Mouse (Mus musculus) mesoderm, embryonic 11.5 days (tissue): ENCODE measurements around the gene Wdr78.

Source experiments
- DNase-seq: peaks from one replicate; pipeline ENCODE4 v3.0.0-alpha.2; 2012; ENCODE audit warnings: low read depth, low spot score

Gene Wdr78

DNA sequence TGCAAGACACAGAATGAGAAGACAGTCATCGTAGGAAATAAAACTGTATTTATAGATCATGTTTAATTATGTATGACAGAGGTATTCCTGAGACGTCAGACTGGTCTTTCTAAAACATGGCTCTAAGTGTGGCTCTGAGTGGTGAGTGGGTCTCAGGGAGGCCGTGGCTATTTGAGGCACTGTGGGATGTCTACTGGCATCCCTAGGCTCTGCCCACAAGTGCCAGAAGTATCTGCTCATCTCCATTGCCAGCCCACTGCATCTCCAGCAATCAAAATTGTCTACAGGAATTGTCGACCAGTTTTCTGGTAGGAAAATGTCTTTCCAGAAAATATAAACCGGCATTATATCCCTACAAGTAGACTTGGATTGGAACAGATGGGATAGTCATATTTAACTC is 57.4 kb downstream of the Wdr78 start:
- no peak for DNase-seq

DNA sequence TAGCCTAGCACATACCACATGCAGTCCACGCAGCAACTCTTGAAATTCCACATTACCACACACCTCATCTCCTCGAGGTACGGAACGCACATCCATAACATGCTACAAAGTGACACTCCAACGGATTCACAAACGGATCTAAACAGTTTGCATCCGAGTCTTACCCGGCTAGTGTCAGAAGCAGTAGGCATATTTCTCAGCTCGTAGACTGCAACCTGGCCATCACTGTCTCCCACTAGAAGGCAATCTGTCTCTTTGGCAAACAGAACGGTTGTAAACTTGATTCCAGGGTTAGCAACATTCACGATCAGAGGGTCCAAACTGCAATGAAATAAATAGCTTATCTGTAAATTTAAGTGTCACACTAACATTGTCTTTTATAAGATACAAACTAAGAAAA is 66.3 kb downstream of the Wdr78 start:
- no peak for DNase-seq

DNA sequence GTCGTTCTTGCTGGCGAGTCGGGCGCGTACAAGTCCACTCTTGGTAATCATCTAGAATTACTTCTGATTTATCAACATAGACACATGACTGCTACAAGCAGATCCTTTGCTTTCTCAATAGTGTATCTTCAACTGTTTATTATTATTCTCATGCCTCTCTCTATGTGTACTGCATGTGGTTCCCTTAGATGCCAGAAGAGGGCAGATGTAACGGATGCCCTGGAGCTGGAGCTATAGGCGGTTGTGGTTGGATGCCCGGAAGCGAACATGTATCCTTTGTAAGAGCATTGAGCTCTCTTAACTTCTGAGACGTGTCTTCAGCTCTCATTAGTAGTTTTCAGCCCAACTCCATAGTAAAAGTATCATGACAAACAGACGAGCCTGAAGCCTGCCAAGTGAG is 71.4 kb downstream of the Wdr78 start:
- no peak for DNase-seq

DNA sequence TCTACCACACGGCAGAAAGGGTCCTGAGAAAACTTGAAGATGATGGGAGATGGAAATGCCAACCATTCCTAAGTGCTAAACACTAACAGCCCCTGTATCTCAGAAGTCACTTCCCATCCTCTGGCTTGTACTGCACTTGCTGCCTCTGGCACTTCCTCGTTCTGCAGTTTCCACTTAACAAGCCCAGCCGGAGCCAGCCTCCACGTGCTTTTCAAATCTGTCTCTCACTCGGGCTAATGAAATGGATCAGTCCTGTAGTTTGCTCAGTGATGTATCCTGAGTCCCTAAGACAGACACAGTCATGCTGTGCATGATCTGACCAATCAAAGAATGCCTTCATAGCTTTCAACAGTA is 74.5 kb downstream of the Wdr78 start:
- no peak for DNase-seq

DNA sequence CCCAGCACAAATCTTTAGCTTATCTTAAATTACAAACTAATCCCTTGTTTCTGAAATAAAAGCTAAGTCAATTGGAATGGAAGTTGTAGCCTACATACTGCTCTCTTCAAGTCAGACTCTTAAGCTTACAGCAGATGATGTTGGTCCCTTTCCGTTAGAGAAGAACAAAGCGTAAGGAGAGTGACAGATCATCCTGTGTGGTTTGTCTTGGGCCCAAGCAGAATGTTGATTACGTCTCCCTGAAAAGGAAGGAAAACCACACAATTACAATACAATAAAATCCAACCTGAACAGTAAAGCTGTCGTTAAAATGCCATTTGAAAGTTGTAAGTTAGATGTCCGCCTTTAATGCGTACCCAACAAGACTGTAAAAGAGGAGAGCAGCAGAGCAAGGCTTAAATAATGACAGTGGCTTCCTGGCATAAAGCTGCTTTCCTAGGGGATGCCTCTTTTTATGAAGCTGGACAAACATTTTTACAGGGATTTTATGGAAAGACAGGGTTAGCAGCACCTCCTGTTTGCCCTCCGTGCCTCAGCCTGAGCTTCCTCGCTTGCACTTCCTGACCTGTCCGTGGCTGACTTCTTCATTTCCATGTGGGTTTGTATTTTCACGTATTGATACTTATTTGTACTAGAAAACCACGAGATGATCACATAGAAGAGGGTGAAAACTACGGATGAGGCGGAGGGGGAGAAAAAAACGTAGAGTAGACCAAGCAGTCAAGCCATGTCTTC is 75.1 kb downstream of the Wdr78 start:
- no peak for DNase-seq

DNA sequence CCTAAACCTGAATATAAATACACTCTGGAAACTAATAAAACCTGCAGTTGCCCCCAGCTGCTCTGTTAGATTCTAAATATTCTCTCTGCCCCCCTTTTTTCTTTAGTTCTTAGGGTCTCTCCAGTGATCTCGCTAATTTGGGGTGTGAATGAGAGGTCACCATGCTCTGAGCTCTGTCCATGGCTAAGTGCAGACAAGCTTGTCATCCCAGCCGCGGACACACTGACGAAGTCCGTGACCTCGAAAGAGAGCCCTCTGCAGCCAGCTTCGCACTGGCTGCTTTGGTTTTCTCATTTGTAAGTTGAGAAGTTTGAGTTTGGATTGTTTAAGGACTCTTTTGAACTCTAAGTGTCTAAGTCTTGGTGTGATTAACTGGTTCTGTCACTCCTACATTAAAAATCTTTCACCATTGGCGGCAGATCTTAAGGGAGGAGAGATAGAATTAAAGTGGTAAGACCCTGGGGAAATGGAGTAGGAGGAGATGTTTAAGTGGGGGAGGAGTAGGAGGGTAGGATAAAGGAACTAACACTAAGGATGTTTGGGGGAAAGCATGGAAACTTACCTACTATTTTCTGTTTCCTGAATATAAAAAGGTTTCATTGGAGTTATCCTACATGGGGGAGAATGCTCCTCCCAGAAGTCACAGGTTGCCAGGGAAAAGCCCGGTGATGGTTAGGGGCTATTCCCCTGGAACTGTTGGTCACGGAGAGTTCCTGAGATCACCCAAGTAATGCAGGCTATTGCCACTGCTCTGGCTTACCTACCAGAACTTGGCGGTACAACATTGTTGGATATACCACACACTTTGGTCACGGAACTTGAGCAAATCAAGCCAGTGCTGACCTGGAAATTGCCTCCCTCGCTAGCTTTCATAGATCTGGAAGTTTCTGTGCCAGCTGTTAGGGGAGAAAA is 85.9 kb downstream of the Wdr78 start:
- DNase-seq = no peak

DNA sequence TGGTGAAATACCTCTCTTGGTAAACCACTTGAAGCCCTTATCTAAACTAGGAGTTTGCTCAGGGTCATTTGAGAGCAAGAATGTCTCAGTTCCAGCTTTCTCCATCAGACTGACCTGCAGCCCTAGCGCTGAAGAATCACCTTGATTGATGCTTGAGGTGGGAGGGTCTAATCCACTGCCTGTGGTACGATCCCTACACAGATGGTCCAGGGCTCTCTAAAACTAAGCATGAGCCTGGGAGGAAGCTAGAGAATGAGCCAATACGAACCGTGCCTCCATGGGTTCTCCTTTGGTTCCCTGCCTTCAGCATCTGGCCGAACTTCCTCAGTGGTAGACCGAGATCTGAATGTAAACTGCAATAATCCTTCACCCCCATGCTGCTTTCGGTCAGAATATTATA is 86.6 kb downstream of the Wdr78 start:
- DNase-seq = no peak

DNA sequence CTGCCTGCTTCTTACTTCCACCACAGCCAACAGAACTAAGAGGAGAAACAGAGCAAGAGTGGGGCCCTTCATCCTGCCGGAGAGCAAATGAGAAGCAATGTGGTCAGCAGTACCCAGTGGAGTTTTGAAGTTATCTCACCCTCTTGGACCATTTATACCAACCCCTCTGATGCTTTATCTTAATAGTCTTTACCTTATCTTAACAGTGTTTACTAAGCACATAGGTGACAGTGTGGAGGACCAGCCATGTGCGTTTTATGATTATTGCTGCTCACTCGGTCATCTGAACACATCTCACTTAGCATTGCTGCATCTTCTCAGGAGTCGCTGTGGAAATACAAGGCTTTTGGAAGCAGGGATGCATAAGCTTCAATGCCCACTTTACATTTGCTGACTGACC is 87.7 kb downstream of the Wdr78 start, which contains the start of gene Insl5:
TSS of gene Insl5 (minus strand) at position 222 of the 400 bp plus-strand sequence.
- DNase-seq = no peak

DNA sequence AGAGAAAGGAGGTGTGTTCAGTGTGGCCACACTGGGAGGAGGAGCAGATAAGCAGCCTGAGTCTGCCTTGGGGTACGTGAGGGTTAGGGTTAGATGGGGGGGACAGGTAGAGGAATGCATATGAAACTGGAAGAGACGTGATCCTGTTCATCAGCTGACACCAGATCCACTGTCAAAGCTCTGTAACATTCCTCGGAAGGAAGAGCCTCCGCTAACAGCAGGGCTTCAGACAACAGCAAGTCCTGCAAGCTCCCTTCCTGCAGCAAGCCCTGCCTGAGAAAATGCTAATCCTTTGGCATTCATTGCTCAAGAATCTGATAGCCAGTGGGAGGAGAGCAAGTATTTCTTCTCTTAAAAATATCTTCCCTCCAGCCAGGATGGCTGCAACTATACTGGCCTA is 100.9 kb downstream of the Wdr78 start:
- peak; percentile 36 for DNase-seq

DNA sequence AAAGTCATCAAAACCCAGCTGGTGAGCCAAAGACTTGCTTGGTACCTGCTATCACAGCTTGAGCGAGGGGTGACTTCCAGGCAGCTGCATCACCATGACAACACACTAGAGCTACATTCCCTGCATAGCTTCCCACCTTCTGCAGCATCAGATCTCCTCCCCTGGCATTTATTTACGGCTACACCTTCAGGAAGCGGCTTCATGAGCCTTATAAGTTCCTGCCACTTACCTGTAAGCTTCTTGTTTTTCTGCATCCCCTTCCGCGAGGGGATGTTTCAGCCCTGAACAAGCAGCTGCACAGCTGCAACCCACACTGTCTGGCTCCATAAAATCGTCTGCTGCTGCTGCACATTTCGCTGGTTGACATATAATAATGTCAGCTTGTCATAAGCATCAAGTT is 102.5 kb downstream of the Wdr78 start:
- DNase-seq = peak; percentile 60

DNA sequence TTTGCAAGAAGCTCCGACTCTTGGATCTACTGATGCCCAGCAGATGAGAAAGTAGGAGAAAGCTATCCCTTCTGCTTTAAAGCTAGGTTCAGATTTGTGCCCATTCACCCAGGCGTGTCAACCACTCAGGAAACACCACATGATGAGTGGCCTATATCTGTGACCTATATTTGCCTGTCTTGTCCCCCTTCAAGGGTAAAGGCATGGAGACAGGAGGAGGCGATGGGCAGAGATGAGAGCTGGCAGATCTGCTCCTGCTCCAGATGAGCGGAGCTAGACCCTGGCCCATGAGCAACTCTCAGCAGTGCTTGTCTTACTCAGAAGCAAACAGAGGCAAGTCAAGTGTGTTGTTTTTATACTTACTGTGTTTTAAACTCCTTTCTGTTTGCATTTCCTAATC is 103.6 kb downstream of the Wdr78 start:
- no peak for DNase-seq

DNA sequence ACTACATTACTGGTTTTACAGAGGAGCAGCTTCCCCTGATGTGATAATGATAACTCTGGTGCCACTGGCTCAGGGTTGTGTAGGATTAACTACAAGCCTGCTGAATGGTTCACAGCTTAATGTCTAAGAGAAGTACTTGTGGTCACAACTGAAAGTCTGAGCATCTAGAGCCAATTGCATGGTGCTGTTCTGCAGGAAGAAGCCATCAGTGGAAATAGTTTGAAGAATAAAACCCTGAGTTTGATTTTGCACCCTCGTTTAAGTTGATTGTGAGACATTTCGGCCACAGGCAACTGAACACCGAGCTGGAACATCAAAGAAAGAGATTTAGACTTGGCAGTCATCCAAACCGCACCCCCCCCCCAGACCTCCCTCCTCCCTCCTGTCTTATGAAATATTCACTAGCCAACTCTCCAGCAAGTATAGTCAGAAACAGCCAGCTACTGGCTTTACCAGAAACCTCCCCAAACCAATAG is 107.4 kb downstream of the Wdr78 start:
- DNase-seq = no peak

DNA sequence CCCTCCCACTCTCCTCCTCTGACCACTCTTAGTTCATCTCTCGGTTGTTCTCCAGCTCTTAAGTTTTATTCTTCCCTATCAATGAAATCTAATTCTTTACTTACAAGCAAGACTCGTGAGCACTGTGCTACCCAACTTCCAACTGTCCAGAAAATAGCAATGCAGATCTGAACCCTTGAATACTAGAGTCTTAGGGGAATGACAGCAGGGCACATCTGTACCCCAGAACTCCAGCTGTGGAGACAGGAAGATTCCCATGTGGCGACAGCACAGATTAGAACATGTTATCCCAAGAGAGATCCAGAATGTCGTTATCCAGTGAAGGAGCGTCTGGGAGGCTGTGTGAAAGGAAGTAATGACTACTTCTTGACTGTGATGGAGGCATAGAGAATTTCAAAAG is 108.1 kb downstream of the Wdr78 start:
- no peak for DNase-seq

DNA sequence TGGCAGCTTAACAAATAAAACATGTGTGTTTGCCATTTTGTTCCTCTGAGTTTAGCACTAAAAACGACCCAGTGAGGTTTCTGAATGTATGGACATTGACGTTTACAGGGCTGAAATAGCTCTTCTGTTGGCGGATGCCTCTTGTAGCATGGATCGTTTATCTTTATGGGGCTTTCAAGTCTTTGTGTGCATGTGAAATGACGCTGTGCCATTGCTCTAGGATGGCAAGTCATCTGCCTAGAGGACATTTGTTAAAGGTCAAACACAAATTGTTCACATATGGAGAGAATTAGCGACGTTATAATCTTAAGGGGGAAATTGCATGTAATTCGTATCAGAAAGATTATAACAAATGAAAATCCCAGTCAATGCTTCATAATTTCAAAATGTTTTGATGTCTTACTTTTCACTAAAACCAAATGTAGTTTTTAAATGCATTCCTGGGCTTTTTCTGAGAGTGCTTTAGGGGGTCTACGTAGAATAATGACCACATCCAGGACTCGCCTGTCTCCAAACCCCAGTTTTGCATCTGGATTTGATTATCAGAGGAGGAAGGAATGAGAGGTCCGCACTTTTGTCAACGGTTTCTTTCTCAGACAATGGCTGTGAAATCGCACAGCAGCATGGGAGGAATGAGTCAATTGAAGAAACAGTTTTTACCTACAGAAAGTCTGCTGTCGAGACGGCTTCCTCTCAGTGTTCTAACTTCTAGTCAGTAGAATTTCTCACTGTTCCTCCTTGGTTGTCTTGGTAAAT is 109.0 kb downstream of the Wdr78 start:
- peak; percentile 69 for DNase-seq

DNA sequence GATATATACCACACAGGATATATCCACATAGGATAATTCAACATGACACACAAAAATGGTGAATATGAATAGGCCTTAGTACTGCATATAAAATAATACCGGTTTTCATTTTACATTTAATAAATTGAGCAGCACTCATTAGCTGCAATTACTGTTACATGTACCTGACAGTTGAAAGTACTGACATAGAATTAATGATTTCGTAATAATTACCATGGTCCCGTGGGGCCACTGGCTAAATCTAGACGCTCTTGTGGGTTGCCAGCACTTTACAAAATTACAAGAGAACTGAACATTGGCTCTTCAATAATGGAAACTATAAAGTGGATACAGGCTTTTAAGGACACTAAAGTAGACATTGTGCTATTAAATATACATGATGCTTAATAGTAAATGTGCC is 109.7 kb downstream of the Wdr78 start:
- no peak for DNase-seq

DNA sequence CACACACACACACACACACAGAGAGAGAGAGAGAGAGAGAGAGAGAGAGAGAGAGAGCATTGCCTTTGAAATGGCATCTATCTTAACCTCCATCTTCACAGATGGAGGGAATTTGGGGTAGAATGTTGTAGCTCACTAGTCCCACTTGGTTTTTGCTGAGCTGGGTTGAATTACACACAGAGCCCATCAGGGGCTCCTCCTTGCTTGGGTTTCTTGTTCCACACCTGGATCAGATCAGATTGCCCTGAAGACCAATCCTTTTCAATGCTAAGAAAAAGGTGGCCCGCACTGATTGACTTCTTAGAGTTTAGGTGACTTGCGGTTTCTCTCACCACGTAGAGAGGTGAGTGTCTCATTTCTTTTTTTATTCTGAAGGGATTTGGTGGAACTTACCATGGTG is 122.7 kb downstream of the Wdr78 start:
- DNase-seq = no peak

DNA sequence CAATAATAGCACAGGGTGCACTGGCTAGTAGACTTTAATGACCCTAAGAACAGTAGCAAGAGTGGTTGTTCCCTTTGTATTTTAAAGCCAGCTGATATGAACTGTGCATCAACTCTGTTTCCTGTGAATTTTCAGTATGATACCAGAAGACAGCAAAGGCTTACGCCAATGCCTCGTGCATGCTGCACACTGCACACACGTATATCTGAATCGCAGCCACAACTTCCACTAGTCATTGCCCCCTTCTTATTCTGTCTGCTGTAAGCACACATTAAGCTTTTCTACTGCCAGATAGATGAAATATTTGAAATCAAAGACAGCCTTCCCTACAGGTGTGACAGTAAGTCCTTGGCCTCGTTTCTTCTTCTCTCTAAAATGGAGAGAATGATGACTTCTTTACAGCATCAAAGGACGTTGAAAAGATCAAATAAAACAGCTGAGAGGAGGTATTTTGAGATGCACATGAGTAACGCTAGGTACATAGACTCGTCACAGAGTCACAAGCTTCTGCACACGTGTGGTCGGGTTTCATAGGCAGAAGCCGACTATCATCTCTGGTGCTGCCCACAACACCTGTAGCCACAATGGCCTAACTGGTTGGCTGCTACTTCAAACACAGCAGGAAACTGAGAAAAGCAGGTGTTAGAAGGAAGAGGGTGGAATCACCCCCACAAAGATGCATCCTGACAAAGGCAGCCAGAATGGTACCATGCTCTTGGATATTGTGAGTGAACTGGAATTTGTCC is 123.6 kb downstream of the Wdr78 start:
- no peak for DNase-seq

DNA sequence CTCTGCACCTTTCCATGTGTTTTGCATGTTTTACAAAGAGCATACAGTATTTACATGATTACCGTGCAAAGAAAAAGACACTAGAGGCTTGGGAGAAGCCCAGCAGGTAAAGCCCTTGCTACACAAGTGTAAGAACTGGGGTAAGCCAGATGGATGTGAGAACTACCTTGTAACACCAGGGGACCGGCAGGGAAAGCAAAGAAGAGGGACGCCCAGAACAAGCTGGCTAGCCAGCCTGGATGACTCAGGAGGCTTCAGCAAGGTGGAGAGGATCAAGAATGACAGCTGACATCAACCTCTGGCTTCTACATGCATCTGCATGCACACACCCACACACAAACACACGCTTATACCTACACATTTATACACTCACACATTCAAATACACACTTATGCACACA is 124.3 kb downstream of the Wdr78 start:
- no peak for DNase-seq

DNA sequence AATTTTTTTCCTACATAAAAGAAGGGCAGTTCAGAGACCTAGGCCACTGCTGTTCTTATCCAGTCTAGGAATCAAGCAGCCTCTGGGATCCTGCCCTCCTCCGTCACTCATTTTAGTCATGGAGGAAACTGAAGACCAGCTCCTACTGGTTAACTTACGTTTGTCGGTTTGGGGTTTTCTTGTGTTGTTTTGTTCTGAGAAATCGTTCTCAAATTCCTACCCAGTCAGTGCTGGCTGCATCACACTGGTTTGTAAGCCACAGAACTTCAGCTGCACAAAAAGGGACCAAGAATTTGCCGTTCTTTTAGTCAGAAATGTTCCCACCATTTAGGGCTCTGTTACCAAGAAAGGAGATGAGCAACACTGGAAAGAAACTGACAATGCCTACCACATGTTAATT is 125.0 kb downstream of the Wdr78 start:
- DNase-seq = no peak

DNA sequence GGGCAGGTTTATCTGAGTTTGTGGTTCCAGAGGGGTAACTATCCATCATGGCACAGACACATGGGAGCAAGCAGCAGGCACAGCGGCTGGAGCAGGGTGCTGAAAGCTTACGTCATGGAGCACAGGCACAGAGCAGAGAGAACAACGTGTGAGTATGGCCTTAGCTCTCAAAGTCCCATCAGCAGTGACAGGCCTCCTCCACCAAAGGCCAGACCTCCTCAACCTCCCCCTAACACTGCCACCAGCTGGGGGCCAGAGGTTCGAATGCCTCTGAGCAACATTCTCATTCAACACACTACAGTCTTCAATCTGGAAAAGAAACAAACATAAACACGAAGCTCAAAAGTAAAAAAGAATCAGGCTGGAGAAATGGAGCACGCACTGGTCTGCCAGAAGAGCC is 125.8 kb downstream of the Wdr78 start:
- DNase-seq = no peak
